Mouse (Mus musculus): ENCODE measurements around the gene Exoc8. TPM values are rescaled to one million over a fixed set of nuclear protein-coding genes. Genes with fewer than 3 reads are reported as not detected.
A peak's percentile ranks its signal among the peaks of the same experiment; 100 is the strongest.

The Exoc8 gene
- total RNA-seq (2021): 1 to 10 TPM; 8.0 to 8.7 TPM
- long read RNA-seq, experiment 1, full-length matches to known transcripts: 6 of 6 reads
- long read RNA-seq, experiment 1, partial matches to known transcripts: 0 of 6 reads
- long read RNA-seq, experiment 1, other reads (novel, unspliced or antisense): 0 of 6 reads
- long read RNA-seq, experiment 2, full-length matches to known transcripts: 3 of 3 reads
- long read RNA-seq, experiment 2, partial matches to known transcripts: 0 of 3 reads
- long read RNA-seq, experiment 2, other reads (novel, unspliced or antisense): 0 of 3 reads

DNA sequence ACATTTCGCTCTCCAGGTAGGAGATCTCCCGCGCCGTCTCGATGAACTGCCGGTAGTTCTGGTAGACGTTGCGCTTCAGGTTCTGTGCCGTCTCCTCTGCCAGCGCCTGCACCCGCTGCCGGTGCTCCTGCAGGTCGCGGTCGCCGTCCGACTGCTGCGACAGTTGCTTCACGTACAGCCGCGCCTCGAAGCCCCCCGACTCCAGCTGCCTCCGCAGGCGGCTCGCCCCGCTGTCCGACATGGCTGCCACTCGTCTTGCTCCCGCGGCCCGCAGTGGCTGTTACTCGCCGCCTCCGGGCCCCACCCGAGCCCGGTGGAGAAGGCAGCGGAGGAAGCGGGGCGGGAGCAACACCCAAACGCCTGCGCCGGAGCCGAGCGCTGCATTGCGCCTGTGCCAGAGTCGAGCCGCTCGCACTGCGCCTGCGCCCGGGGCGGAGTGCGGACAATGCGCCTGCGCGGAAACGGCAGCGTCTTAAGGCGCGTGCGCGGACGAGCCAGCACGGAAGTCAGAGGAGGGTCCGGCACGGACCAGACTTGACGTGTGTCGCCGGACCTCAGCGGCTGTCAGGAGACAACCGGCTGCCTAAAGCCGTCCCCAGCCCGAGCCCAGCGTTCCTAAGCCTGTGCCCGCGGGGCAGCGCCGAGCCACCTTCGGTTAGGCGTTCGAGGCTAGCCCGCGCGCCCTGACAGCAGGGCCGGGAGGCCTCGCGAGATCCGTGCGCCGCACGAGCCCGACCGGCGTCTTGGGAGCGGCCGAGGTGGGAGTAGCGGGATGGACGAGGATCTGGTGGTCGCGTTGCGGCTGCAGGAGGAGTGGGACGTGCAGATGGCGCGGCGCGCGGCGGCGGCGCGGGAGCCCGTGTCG lies at the start of gene Exoc8, which contains the start of gene Sprtn:
Gene Exoc8, minus strand, starts transcription at position 320 of the 865 bp plus-strand sequence.
Gene Sprtn, plus strand, starts transcription at position 501 of the 865 bp plus-strand sequence.
- DNase-seq: peak; percentile 99

DNA sequence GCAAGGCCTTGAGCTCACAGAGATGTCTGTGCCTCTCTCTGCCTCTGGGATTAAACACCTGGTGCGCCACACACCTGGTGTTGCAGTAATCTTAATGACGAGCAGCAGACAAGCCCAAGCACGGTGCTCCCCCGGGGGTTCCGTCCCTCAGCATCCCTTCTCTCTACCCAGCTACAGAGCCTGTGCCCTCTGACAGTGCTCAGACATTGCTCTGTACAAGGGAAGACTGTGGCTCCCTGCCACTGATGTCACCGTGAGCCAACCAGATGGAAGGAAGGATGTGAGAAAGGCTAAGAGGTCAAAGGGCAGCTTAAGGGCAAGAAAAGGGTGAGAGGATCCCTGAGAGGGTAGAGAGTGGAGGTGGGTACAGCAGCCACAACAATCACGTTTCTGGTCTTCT lies 46.9 kb upstream of the Exoc8 start:
- no peak for DNase-seq

DNA sequence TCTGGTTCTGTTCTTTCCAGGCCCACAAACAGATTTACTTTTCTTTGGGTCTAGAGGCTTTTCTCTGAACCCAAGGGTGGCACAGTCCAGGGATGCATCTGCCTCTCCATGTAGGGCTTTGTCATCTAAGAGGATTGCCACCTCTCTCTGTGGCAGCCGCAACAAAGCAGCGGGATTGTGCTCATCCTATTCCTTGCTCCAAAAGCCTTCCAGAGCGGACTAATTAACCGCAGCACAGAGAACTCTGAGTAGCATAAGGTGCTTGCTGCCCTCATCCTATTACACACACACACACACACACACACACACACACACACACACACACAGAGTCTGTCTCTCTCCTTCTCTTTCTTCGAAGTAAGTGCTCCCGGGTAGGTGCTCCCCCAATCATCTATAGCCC lies 46.3 kb upstream of the Exoc8 start:
- DNase-seq: no peak

DNA sequence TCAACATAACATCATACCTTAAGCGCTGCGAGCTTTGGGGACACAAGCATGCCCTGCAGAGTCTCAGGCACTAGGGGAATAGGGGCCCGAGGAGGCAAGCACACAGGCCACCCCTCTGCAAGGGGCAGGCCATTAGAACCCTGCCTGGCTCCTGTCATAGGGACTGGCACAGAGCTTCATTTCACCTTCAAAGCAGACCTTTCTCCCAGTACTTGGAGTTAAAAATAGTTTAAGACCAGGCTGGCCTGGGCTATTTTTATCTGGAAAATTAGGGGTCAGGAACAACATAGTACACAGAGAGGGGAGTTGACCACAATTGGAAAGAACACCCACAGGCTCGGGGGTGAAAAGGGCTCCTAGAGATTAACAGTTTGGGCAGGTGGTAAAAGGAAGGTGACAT lies 39.8 kb upstream of the Exoc8 start:
- DNase-seq: no peak

DNA sequence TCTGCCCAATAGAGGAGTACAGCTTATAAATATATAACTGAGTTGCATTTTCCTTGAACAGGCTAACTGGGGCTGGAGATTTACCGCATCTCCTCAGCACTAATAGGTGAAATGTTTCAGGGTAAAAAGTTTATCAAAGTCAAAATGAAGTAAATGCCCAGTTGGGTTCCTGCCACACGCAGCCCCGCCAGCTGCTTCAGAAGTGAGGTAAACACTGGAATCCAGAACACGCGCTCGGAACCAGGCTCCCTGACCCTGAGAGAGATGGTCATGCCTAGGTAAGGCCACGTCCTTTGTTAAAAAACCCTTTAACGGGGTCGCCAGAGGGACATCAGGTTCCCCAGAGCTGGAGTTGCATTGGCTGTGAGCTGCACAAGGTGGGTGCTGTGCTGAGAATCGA lies 39.2 kb upstream of the Exoc8 start:
- DNase-seq: no peak

DNA sequence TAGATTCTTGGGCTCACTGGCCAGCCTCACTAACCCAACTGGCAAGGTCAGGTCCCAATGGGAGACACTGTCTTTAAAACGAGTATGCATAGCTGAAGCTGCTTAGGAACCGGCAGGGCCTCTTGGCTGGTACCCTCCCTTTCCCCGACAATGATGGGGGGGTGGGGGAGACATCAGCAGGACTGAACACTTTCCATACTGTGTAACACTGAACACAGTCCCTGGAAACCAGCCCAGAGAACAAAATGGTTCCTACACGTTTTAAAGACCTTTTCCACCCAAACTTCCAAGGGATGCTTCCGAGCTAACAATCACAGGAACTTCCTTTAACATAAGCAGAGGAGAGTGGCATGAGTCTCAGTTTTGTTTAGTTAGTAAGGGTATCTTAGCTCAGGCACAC lies 37.6 kb upstream of the Exoc8 start:
- DNase-seq: no peak

DNA sequence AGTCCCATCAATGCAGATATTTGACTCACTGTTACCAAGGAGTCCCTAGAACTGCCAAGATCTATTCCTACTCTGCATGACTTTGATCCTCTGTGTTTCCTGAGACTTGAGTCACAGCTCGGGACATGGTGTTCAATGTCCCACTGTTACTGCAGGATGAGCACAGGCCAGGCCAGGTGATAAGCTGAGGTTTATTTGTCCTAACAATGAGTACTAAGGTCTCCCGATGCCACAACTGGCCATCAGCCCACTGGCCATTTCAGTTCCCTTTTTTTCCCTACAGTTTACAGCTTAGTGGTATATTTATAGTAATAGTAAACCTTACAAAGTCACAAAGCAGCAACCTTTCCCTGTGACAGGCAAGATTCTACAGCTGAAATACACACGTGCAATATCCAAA lies 34.9 kb upstream of the Exoc8 start:
- DNase-seq: no peak

DNA sequence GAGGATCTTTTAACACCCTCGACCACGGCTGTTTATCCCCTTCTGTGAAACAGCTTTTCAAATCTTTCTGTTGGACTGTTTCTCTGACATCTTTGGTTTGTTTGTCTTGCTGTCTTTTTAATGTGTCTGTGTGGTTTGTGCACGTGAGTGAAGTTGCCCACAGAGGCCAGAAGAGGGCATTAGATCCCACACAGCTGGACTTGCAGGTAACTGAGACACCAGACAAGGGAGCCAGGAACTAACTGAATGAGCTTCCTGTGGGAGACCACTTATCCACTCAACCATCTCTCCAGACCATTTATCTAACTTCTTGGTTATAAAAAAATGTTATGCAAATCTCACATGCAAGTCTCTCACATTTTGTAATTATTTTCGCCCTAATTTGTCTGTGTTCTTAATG lies 33.1 kb upstream of the Exoc8 start:
- DNase-seq: no peak

DNA sequence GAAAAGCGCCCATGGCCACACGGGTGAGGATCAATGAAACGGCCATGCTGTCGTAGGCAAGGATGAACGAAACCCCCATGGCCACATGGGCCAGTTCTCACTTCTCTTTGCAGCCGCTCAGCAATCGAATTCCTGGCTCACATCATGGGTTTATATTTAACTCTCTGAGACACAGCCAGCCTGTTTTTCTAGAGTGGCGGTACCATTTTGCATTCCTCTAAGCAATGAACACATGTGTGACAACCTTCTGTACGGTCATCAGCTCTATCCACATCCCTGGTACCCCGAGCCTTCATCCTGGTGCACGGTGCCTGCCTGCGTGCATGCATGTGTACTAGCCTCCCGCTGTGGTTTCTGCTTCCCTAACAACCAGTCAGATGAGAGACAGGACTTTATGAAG lies 32.6 kb upstream of the Exoc8 start:
- no peak for DNase-seq

DNA sequence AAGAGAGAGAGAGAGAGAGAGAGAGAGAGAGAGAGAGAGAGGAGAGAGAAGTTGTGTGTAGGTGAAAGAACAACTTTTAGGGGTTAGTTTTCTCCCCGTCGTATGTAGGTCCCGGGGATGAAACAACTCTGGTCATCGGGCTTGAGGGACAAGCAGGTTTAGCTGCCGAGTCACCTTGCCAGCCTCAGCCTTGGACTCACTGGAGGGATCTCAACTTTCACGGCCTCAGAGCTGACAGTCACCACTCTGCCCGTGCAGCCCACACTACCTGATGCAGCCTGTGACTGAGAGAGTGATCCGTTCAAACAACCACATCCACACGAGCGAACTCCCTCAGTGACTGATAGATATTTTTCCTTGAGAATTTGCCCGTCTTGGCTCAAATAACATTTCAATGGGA lies 31.5 kb upstream of the Exoc8 start:
- DNase-seq: no peak

DNA sequence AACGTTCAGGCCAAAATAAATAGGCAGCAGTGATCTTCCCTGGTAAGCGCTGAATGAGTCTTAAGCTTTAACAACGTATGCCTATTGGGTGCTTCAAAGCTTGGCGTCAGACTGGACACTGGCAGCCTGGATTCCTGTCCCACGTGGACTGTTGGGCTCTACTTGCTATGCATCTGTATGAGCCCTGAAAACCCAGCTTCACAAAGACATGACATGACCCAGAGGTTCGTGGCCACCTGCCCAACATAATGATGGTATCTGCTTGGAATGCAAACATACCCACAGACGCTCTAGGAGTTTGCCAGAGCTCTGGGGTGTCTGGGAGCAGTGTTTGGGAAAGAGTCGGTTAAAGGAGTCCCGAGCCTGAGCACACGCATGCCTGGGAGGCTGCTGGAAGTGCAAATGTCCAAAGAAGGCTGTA lies 28.9 kb upstream of the Exoc8 start:
- DNase-seq: peak; percentile 44

DNA sequence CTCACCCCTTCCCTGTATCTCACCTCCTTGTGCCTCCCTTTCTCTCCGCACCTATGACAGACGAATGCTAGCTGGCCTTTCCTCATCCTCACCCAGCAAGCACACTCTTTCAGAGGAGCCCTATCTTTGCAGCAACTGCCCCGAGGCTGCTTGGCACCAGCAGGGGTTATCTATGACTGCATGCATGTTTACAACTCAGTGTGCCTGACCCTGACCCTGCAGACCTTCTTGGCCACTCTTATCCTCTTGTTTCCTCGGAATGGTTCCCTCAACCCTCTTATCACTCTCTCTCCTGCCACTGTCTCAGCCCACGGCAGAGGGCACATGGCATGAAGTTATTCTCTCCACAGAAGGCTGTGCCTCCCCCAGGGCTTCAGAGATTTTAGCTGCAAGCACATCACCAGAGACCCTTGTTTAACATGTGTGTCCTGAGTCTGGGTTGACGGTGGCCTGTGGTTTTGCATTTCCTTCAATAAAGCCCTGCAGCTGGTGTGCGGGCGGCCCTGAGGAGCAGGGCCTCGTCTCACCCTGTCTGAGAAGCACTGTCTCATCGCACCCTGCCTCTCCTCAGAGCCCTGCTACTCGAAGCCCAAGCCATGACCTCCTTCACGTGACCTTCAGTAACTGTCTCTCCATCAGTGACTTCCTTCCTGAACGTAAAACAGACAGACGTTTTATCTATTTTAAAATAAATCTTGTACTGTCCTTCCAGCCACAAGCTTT lies 28.2 kb upstream of the Exoc8 start:
- no peak for DNase-seq

DNA sequence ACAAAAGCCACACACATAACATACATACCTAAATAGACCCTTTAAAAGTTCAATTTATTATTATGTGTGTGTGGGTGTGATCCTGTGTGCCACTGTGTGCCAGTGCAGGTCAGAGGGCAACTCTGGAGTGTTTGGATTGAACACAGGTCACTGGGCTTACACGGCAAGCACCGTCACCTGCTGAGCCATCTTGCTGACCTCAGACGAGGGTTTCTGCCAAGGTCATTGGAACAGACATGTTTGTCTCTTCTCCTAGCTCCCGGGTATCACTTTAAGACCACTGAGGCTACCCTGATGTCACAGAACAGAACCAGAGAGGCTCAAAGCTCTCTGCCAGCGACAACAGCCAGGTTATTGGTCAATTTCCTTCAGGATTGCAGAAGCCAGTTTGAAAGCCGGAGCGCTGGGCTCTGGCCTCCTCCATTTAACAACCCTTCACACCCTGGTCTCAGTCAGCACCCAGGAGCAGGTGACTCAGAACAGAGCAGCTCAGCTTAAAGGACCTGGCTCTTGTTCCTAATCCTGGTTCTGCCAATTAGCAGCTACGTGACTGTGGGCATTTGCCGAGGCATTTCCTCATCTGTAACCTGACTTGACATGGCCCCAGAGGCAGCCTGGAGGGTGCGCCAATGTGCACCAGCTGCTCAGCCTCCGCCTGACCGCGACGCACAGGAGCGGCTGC lies 26.6 kb upstream of the Exoc8 start:
- DNase-seq: peak; percentile 58

DNA sequence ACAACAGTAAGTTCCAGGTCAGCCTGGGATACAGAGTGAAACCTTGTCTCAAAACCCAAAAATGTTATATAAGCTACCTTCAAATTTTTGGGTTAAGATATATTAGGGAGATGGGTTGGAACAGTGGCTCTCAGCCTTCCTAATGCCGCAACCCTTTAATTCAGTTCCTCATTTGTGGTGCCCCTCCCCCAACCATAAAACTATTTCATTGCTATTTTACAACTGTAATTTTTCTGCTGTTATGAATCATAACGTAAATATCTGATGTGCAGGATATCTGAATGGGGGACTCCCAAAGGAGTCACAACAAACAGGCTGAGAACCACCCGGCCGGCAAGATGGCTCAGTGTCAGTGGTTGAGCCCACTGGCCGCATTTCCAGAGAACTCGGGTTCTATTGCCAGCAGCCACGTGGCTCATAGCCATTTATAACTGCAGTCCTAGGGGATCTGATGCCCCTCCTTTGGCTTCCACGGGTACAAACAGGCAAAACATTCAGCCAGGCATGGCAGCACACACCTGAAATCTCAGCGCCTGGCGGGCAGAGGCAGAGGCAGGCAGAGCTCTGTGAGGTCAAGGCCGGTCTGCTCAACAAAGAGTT lies 25.1 kb upstream of the Exoc8 start:
- no peak for DNase-seq

DNA sequence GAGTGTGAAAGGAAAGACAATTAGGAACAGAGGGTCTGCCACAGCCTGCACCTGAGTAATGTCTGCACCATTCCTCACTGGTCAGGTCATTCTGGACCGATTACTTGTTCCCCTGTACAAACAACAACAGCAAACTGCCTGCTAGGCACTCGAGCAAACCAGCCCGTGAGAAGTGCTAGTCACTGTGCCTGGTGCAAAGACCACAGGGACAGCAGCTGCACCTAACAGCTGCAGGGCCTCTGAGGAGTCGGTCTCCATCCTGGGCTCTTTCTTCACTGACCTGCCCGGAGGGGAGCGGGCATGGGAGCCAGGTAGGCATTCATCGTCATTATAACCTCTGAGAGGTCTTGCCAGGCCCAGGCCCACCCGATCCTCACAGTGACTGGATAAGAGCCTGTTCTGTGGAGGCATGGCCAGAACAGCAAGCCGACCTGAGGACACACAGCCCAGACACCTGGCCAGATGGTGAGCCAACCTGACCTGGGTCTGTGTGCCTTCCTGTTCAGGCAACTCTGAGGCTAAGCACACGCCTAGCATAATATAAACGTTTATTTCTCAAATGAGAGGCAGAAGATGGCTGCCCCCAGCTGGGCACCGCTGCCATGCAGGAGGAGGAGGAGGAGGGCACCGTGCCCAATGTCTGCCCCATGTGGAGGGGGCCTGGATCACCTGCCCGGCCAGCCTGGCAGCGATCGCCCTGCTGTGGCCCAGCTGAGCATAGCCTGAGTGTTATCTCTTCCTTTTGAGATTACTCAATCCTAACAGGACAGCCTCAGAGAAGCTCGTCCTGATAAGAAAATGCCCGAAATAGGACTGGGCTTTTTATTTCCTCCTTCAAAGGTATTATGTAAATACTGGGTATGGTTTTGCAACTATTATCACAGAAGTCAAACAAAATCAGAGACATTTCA lies 24.1 kb upstream of the Exoc8 start:
- peak; percentile 42 for DNase-seq

DNA sequence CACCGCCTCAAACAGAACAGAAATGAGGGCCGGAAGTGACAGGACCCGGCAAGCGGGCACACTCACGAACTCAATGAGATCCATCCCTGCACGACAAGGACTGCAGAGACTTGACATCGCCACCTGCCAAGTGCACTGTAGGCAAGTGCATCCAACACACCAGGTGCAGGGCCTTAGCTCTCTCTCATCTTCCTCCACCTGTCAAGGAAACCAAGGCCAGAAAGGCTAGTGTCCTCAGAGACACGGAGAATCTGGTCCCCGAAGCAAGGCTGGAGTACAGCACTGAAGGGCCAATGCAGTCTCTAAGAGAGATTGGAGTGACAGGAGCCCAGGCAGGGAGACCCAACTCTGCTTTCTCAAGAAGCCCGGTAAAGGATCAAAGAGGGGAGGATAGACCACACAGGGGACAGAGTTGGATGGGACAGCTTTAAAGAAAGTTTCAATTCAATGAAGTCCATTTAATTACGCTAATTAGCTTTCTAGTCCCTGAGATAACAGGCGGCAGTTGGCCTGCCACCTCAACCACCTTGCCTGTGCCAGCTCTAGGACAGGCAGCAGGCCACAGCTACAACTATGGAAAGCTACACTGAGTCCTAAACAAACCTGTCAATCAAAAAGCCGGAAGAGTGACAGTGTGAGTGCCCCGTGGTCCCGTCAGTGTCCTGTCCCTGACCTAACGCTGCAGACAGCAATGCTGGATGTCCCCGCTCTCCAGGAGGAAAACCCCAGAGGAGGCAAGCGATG lies 20.4 kb upstream of the Exoc8 start:
- DNase-seq: no peak

DNA sequence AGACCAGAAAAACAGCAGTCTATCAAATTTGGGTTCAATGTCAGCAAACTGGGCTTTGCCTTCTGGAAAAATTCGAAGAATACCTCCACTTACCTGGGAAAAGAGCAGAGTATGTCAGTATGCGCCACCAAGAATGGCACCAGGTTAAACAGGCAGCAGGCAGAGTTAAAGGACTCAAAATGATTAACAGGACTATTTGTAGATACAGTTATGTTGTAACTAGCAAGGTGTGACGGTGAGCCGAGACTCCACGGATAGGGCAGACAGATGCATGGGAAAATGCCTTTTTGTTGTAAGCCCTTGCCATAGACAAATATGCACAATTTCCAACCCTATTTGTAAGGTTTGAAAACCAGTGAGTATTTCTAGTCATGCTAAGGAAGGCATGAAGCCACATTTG lies 16.6 kb upstream of the Exoc8 start:
- DNase-seq: no peak

DNA sequence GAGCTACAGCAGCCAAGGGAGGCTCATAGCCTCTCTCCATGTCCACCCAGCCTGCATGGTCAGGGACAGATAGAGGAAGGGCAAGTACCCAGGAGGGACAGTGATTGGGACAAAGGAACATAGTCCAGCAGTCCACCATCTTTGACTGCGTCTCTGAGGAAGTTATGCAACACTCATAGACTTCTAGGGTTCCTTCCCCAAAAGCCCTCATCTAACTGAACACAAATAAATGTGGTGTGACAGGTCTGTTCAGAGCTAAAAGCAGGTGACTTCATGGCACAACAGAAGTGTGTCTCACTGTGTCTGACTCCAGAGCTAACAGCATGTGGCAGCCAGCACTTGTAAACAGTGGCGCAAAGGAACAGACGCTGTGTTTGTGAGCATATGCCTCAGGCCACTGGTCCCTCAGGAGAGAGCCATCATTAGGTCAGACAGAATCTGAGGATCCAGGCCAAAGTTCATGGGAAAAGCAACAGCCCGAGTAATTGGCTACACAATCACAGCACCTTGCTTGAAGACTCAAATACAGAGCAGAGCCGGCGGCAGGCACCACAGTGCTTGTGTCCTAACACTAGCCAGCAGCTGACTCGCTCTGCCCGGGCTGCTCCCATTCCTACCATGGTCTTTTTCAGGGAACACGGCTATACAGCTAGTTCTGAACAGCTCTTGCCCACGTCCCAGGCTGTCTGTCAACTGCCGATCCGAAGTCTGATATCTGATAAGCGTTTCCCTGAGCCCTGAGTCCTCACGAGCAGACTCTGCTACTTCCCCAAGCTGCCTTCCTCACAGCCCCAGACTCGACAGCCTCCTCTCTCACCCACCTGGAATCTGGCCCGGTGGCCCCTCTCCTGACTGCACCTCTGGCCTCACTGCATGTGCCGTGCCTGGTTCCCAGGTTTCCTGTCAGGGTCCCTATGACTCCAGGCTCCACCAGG lies 14.7 kb upstream of the Exoc8 start:
- DNase-seq: no peak

DNA sequence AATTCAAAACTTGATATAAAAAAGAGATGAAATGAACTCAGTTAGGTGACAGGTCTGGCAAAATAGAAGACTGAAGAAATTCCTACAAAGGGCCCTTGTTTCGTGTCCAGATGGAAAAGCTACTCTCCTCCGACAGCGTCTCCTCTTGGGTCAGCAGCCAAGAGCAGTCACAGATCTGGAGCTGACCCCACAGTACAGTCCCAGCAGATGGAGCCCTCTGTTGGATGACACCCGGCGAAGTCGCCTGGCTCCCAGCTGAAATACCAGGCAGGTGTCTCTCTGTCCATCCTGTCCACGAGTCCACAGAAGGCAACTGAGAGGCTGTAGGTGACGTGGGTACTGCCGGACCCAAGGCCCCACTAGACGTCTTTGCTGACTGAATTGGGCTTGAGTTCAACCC lies 12.8 kb upstream of the Exoc8 start:
- DNase-seq: no peak
